Mouse (Mus musculus): Measurements from ENCODE around the gene Rhot1.

Rhot1 gene

DNA sequence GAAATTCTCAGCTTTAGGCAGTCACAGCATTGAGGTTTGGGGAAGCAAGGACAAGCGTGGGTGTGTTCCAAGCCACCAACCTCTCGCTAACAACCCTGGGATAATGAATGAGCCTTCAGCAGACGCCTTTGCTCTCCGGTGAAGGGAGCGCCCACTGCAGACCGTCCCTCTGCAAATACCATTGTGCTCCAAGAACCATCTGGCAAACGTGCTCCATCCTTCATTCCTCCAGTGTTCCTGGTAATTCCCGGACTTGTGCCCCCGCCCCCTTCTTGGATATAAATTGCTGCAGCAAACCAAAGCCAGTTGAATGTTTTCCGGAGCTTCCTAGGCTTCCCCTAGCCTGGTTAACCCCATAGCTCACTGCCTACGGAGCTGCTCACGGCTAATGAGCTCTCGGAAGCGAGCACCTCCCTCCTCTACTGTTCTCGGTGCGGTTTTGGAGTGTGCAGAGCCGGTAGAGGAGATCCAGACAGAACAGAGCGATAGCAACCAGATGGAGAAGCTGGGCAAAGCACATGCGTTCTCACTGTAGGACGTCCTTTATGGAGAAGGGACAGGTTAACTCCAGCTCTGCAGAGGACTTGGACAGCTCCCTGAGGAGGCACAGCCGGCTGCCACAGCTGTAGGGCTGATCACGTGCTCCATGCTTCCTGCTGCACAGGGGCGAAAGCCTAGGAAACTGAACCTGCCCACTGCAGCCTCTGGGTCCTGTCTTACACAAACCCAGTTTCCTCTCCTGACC lies 81.1 kb downstream of the Rhot1 start:
- peak; percentile 35 for DNase-seq (ENCODE audit: low spot score)

DNA sequence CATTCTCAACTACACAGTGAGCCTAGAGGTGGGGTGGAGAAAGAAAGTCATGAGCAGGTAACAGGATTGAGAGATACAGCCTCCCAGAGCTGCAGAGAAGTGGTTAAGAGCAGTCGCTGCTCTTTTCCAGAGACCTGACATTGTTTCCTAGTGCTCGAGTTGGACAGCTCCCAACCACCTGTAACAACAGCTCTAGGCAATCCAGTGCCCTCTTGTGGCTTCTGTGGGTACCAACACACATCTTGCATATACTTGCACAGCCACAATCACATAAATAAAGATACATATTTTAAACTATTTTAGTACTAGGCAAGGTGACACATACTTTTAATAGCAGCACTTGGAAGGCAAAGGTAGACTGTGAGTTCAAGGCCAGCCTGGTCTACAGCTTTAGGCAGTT lies 82.2 kb downstream of the Rhot1 start:
- no peak for DNase-seq (ENCODE audit: low spot score)

DNA sequence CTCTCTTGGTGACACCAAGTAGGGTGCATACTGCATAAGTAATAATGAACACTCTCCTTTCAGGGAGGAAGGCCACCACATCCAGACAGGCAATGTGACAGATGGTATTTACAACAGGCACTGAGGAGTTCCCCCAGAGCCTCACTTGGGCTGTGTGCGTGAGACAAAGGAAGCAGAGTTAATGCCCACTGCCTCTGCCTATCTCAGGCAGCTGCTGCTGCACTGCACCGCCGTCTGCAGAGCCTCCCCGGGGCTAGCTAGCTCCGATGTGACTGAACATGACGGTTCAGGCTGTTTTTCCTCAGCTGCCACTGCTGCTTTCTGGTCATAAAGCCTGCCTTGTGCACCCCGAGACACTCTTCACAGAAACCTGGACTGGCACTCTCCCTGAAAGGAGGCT lies 83.6 kb downstream of the Rhot1 start:
- DNase-seq (ENCODE audit: low spot score), result no peak

DNA sequence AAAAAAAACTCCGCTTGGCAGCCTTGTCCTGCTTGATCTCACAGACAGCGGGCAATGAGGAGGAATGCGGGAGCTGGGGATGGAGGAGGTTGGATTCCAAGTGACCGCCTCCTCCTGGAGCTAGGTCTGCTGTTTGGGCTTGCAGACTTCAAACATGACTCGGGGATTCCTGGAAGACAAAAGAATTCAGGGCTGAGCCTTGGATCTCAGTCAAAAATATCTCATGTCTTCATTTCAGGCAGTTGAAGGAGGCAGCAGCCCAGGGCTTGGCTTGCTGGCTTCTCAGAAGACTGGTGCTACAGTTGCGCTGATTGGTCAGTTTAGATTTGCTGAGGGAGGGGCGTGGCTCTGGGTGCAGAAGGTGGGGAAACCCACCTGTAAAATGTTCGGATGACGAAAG lies 86.2 kb downstream of the Rhot1 start:
- DNase-seq (ENCODE audit: low spot score), result no peak

- no peak for DNase-seq (ENCODE audit: low spot score)
Observed at GRCm38 (mm10) chr11:80295785-80296184, 87.0 kb downstream of the Rhot1 start.

GRCm38 (mm10) chr11:80299513-80300235 lies 90.9 kb downstream of the Rhot1 start:
- no peak for DNase-seq (ENCODE audit: low spot score)

DNA sequence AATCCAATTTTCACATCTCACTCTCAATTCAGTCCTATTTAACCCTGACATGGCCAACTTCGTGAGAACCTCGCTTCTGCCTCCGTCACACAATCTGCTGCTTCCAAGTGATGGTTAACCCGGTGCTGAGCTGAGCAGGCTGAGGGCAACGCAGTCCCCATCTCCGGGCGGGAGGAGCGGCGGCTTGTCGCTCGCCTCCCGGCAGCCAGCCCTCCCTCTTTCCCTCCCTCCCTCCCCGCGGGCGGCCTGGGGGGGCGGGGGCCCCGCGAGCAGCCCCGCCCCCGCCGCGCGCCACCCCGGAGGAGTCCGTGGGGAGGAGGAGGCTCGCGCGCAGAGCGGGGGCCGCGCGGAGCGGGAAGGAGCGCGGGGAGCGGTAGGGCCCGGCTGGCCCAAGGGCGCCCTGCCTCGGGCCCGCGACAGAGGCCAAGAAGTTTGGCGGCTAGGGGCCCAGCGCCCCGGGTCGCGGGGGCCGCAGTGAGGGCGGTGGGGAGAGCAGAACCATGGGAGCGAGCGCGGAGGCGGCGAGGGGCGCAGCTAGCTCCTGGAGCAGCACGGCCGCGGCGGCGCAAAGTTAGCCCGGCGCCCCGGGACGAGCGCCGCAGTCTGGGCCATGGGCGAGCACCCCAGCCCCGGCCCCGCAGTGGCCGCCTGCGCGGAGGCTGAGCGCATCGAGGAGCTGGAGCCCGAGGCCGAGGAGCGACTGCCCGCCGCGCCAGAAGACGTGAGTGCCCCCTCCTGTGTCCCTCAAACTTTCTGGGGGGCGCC lies 91.9 kb downstream of the Rhot1 start, which contains the start of gene Rhbdl3:
Gene Rhbdl3 (plus strand): TSS at position 362 of the 765 bp plus-strand sequence.
- peak; percentile 65 for DNase-seq (ENCODE audit: low spot score)

GRCm38 (mm10) chr11:80301316-80302045 lies 92.7 kb downstream of the Rhot1 start:
- DNase-seq (ENCODE audit: low spot score), result peak; percentile 46

DNA sequence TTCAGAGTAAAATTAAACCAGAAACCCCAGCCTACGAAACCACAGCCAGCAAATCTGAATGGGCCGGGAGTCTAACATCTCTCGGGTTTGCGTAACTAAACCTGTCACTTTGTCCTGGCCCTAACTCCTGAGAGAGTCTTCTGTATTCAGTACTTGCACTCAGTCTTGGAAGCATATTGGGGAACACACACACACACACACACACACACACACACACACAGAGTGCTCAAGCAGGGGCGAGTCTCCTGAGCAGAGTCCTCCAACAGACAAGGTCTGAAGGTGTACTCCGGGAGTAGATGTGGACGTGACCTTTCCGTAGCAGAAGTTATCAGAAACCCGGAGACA lies 93.2 kb downstream of the Rhot1 start:
- DNase-seq (ENCODE audit: low spot score), result no peak

DNA sequence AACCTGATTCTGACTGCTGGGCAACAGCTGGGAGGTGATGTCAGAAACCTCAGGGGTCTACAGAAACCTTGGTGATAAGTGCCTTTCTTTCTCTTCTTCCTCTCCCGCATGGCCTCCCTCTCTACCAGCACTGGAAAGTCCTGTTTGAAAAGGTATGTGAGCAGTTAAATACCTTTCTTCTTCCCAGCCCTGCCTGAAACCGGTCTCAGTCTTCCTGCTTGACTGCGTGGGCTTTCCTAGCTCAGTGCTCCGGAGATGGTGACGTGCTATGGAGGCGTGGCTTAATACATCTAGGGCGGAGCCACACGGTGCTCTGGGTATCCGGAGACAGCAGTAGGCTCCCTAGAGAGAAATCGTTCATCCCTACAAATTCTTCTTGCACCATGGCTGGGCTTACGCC lies 93.7 kb downstream of the Rhot1 start:
- DNase-seq (ENCODE audit: low spot score), result peak; percentile 54

DNA sequence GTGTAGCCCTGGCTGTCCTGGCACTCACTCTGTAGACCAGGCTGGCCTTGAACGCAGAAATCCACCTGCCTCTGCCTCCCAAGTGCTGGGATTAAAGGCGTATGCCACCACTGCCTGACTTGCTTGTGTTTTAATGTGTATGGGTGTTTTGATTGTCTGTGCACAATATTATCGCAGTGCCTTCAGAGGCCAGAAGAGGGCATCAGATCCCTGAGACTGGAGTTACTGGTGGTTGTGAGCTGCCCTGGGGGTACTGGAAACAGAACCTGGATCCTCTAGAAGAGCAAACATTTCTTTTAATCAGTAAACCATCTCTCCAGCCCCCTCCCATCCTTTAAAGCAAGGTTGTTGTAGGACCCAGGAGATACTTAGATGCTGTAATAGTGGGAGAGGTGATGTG lies 94.9 kb downstream of the Rhot1 start:
- no peak for DNase-seq (ENCODE audit: low spot score)

DNA sequence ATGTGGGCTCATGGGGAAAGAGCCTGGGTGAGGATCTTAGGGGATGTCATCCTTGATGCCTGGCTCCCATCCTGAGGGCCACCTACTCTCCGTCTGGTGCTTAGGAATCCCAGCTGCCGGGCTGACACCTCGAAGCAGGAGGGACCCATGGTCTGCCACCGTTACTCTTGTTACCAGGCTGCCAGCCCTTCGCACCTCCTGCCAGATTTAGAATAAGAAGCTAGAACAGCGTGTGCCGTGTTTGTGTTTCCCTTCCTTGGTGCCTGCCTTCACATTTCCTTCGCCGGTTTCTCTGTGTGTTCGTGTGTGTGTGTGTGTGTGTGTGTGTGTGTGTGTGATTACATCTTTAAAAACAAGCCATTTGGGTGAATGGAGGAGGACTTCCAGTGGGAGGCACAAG lies 96.0 kb downstream of the Rhot1 start:
- no peak for DNase-seq (ENCODE audit: low spot score)

- DNase-seq (ENCODE audit: low spot score), result no peak
Observed at GRCm38 (mm10) chr11:80308537-80308936, 99.7 kb downstream of the Rhot1 start.

GRCm38 (mm10) chr11:80311271-80311670 lies 102.5 kb downstream of the Rhot1 start:
- DNase-seq (ENCODE audit: low spot score), result no peak

DNA sequence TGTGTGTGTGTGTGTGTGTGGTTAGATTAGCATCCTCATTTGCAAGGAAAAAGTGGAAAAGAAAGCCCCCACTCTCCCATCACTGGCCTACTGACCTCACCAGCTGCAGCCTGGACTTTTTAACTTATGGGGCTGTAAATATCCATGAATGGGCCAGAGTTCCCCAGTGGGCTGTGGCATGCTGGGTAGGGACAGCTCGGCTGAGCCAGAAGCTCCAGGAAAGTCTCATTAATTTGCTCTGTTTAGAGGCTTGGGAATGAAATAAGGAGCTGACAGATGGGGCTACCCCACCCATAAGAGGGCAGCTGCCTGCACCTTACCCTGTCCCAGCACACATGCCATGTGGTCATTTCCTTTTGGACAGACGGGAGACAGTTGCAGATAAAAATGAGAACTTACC lies 103.2 kb downstream of the Rhot1 start:
- DNase-seq (ENCODE audit: low spot score), result no peak

DNA sequence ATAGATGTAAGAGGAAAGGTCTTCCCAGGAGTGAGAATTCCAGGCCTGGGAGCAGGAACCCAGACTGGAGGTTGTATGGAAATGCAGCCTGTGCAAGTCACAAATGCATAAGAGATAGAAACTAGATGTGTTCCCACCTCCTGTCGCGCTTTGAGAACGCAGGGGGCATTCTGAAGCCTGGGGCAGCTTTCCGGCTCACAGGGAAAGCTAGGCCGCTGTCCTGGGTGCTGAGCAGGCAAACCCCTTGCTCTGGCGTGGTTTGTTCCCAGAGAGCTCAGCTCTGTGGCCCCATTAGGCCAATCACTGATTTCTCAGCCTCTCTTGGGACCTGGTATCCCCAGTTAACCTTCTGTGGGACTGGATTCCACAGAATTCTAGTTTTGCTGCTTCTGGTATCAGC lies 103.7 kb downstream of the Rhot1 start:
- peak; percentile 23 for DNase-seq (ENCODE audit: low spot score)

DNA sequence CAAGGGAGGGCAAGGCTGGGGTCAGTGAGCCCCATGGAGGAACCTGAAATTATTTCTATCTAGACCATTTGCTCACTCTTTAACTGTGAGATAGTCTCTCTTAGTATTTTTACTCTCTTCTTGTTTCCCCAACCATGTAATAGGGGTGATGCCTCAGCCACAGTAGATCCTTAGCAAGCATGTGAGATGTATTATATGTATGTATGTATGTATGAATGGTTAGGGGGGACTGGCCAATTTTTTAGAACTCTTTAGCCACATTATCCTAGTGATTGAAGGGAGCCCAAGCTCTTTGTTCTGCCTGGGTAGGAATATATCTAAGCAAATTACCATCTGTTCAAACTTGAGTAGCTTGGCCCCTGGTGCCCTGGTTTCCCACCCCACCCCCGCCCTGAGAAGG lies 104.6 kb downstream of the Rhot1 start:
- no peak for DNase-seq (ENCODE audit: low spot score)

GRCm38 (mm10) chr11:80313944-80314343 lies 105.1 kb downstream of the Rhot1 start:
- DNase-seq (ENCODE audit: low spot score), result no peak

GRCm38 (mm10) chr11:80315743-80316639 lies 107.2 kb downstream of the Rhot1 start:
- DNase-seq (ENCODE audit: low spot score), result no peak
